Comparison of ENCODE assay signal across 13 mouse cellular contexts in the genomic region with DNA sequence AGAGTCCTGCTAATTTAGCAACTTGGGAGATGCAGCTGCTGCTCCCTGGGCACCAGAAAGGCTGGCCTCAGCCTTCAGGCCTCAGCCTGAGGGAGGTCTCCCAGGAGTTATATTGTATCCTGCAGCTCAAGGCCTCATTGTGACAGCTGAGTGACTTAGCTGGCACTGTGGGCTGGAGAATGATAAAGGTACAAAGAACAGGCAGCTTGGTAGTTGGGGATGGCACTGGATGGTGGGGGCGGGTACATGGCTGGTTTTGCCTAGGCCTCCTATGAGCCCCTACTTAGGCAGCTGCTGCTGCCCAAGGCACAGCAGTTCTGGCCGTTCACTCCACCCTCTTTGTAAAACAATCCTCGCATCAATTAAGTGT. TPM values are rescaled to one million over a fixed set of nuclear protein-coding genes. Genes with fewer than 3 reads are reported as not detected.
DNase-seq lines count a peak whose midpoint lies in the region; ATAC-seq and TF ChIP-seq lines count a peak whose summit lies in the region.
"Had no signal": no experiment of that assay in that cellular context is flagged by ENCODE, and none has a peak within 500 bp of the region (broad histone marks: within the 10 kb centered on the region; RNA-seq: fewer than 3 reads in every experiment).

No protein-coding gene starts in this region.

- no peak for TF ChIP-seq POLR2A in brain, embryonic 14.5 days (IDR thresholded peaks at IDR 0.05; ENCODE audit: borderline replicate concordance, extremely low read depth, insufficient read depth, insufficient read length, poor library complexity, severe bottlenecking)

- 56% methylated on average over 3 of the region's 3 CpGs for WGBS in hindbrain, embryonic 11.5 days
- WGBS in midbrain, embryonic 14.5 days = 36% methylated on average over 3 of the region's 3 CpGs
- 84% methylated on average over 3 of the region's 3 CpGs for WGBS in stomach, postnatal 0 days

- H3K4me2 ChIP-seq in hindbrain, embryonic 11.5 days (replicated peaks; ENCODE audit: low read depth, low read length) = no peak overlapping the region
- H3K4me2 ChIP-seq in midbrain, embryonic 14.5 days (ENCODE audit: low read length) = no peak overlapping the region
- H3K4me2 ChIP-seq in stomach, postnatal 0 days (replicated peaks; ENCODE audit: low read depth) = no peak overlapping the region
- H3K4me2 ChIP-seq: heart, embryonic 15.5 days; limb, embryonic 13.5 days had no signal

- no peak overlapping the region for H3K9ac ChIP-seq in ES-E14 (ENCODE audit: insufficient read depth, low read depth, low read length, poor library complexity, severe bottlenecking)
- H3K9ac ChIP-seq in hindbrain, embryonic 11.5 days (ENCODE audit: low read depth, low read length) = no peak overlapping the region
- H3K9ac ChIP-seq in midbrain, embryonic 14.5 days (replicated peaks; ENCODE audit: low read length) = no peak overlapping the region
- H3K9ac ChIP-seq in stomach, postnatal 0 days (ENCODE audit: low read length) = no peak overlapping the region
- H3K9ac ChIP-seq: heart, embryonic 15.5 days; limb, embryonic 13.5 days had no signal

- H3K36me3 ChIP-seq in ES-E14 (ENCODE audit: control insufficient read depth, insufficient read depth, low read length, poor library complexity, severe bottlenecking) = peaks cover 37% of the 10 kb centered on the region
- no peaks in the 10 kb centered on the region for H3K36me3 ChIP-seq in hindbrain, embryonic 11.5 days (ENCODE audit: control insufficient read depth, insufficient read depth, low read length)
- H3K36me3 ChIP-seq in midbrain, embryonic 14.5 days (ENCODE audit: control insufficient read depth, insufficient read depth, low read length) = no peaks in the 10 kb centered on the region
- H3K36me3 ChIP-seq in stomach, postnatal 0 days (ENCODE audit: control insufficient read depth, insufficient read depth, low read length) = no peaks in the 10 kb centered on the region
- H3K36me3 ChIP-seq: heart, embryonic 15.5 days; limb, embryonic 13.5 days had no signal

- peak overlapping the region; percentile 29; the same call in 1 of the 2 replicates for H3K27ac ChIP-seq in ES-E14 (ENCODE audit: insufficient read depth, low read depth, low read length, poor library complexity, severe bottlenecking)
- no peak overlapping the region for H3K27ac ChIP-seq in hindbrain, embryonic 11.5 days (ENCODE audit: low read depth, low read length)
- H3K27ac ChIP-seq in midbrain, embryonic 14.5 days (replicated peaks; ENCODE audit: low read depth, low read length) = peak overlapping the region; percentile 16; the same call in 1 of the 2 replicates
- no peak overlapping the region for H3K27ac ChIP-seq in stomach, postnatal 0 days (replicated peaks)
- H3K27ac ChIP-seq: heart, embryonic 15.5 days; limb, embryonic 13.5 days had no signal

- in situ Hi-C loops in ES-E14 (cut with MboI; ENCODE audit: low sequenced_read_pairs in 2 of 2, unreplicated experiment in 2 of 2) = no loop called here

- no peak for TF ChIP-seq CTCF in brain, embryonic 14.5 days (IDR thresholded peaks at IDR 0.05; ENCODE audit: borderline replicate concordance, extremely low read depth, insufficient read depth, insufficient read length)
- no peak for TF ChIP-seq CTCF in stomach, postnatal 0 days (IDR thresholded peaks at IDR 0.05; ENCODE audit: low read depth)

- TF ChIP-seq EP300 in stomach, postnatal 0 days (optimal IDR thresholded peaks at IDR 0.05) = no peak

- H3K27me3 ChIP-seq in hindbrain, embryonic 11.5 days (ENCODE audit: control insufficient read depth, insufficient read depth, low read length) = no peaks in the 10 kb centered on the region
- H3K27me3 ChIP-seq in midbrain, embryonic 14.5 days (ENCODE audit: control insufficient read depth, insufficient read depth, low read length) = no peaks in the 10 kb centered on the region
- H3K27me3 ChIP-seq in stomach, postnatal 0 days (ENCODE audit: control insufficient read depth, insufficient read depth, low read length) = no peaks in the 10 kb centered on the region
- H3K27me3 ChIP-seq: heart, embryonic 15.5 days; limb, embryonic 13.5 days had no signal

- no peak for DNase-seq in ES-E14 (ENCODE audit: low read depth, low spot score)
- DNase-seq in brain, embryonic 14.5 days (ENCODE audit: low read depth) = peak; percentile 93
- DNase-seq in hindbrain, embryonic 11.5 days (ENCODE audit: low spot score) = peak; percentile 7
- peak; percentile 36 for DNase-seq in midbrain, embryonic 14.5 days
- DNase-seq in stomach, postnatal 0 days (ENCODE audit: low spot score) = no peak
- no peak for DNase-seq in embryo, embryonic 10 days (ENCODE audit: low spot score)
- DNase-seq: cerebellum, adult 9-11 months; kidney, postnatal 14 days; lung, adult 18-20 months had no signal

- no peaks in the 10 kb centered on the region for H3K9me3 ChIP-seq in ES-E14 (ENCODE audit: control insufficient read depth, insufficient read depth, low read depth, low read length)
- no peaks in the 10 kb centered on the region for H3K9me3 ChIP-seq in hindbrain, embryonic 11.5 days (ENCODE audit: control insufficient read depth, low read length)
- no peaks in the 10 kb centered on the region for H3K9me3 ChIP-seq in midbrain, embryonic 14.5 days (ENCODE audit: control insufficient read depth, low read length)
- H3K9me3 ChIP-seq in stomach, postnatal 0 days (ENCODE audit: control insufficient read depth, low read length) = no peaks in the 10 kb centered on the region
- H3K9me3 ChIP-seq: heart, embryonic 15.5 days had no signal

- H3K4me3 ChIP-seq in ES-E14 (ENCODE audit: insufficient read depth in 1 of 2, low read depth in 1 of 2, low read length in 2 of 2, poor library complexity in 1 of 2, severe bottlenecking in 1 of 2) = no peak overlapping the region
- H3K4me3 ChIP-seq in hindbrain, embryonic 11.5 days (ENCODE audit: low read depth, low read length) = no peak overlapping the region
- no peak overlapping the region for H3K4me3 ChIP-seq in midbrain, embryonic 14.5 days (replicated peaks; ENCODE audit: low read depth, low read length)
- H3K4me3 ChIP-seq in stomach, postnatal 0 days (ENCODE audit: low read depth, low read length) = no peak overlapping the region
- H3K4me3 ChIP-seq: heart, embryonic 15.5 days; limb, embryonic 13.5 days; megakaryocyte, embryonic 14.5 days had no signal

- ATAC-seq in hindbrain, embryonic 11.5 days (ENCODE audit: low FRiP score) = no peak
- no peak for ATAC-seq in midbrain, embryonic 14.5 days (ENCODE audit: low FRiP score, low TSS enrichment)
- no peak for ATAC-seq in stomach, postnatal 0 days (ENCODE audit: low FRiP score, low TSS enrichment)
- no peak for ATAC-seq in megakaryocyte, adult 5-6 weeks (ENCODE audit: poor library complexity, severe bottlenecking)

- H3K4me1 ChIP-seq in ES-E14 (ENCODE audit: control insufficient read depth in 2 of 2, insufficient read depth in 2 of 2, low read length in 2 of 2, poor library complexity in 1 of 2) = peaks cover 0 to 17% of the 10 kb centered on the region in 2 experiments; a peak in 3 of 4 replicates
- H3K4me1 ChIP-seq in hindbrain, embryonic 11.5 days (replicated peaks; ENCODE audit: control insufficient read depth, insufficient read depth, low read length) = no peaks in the 10 kb centered on the region
- H3K4me1 ChIP-seq in midbrain, embryonic 14.5 days (ENCODE audit: control insufficient read depth, insufficient read depth, low read length) = no peaks in the 10 kb centered on the region
- no peaks in the 10 kb centered on the region for H3K4me1 ChIP-seq in stomach, postnatal 0 days (replicated peaks; ENCODE audit: control insufficient read depth, insufficient read depth)
- H3K4me1 ChIP-seq: heart, embryonic 15.5 days; limb, embryonic 13.5 days; megakaryocyte, embryonic 14.5 days had no signal

TF ChIP-seq in ES-E14, 5 proteins besides CTCF, POLR2A, EP300 and RAD21:
- no peak for TF ChIP-seq CHD2 (IDR thresholded peaks at IDR 0.05; ENCODE audit: low read depth, low read length)

RNA-seq across cellular contexts. Expression of gene Kat6b, which starts 7.9 kb away (rescaled TPM):
- total RNA-seq in ES-E14 (2012; rRNA removed) = 172 and 204 TPM in 2 replicates
- polyA plus RNA-seq in brain, embryonic 14.5 days (2012; rRNA removed) = 25.5 and 42.7 TPM in 2 replicates
- 16.5 and 24.0 TPM in 2 replicates for polyA plus RNA-seq in hindbrain, embryonic 11.5 days (2014; fragmentation: Nextera tagmentation; extraction: Ambion mirVana)
- 29.4 and 30.7 TPM in 2 replicates for polyA plus RNA-seq in midbrain, embryonic 14.5 days (2014; fragmentation: Nextera tagmentation; extraction: Ambion mirVana)
- 4.0 and 5.1 TPM in 2 replicates for polyA plus RNA-seq in stomach, postnatal 0 days (2015; fragmentation: Nextera tagmentation; extraction: Ambion mirVana)
- 12.9 and 13.0 TPM in 2 replicates for total RNA-seq in megakaryocyte, adult 5-6 weeks (2015)
- 6.1 and 6.5 TPM in 2 replicates for total RNA-seq in megakaryocyte, adult 5-6 weeks (2017)

Comparison
In these comparisons a context has a peak if more than half of its experiments do, and no peak if none do; other contexts are left out.
1. DNase-seq: peak in brain, embryonic 14.5 days (single experiment), hindbrain, embryonic 11.5 days (single experiment) and midbrain, embryonic 14.5 days (single experiment); none in ES-E14 (single experiment), stomach, postnatal 0 days (single experiment) and embryo, embryonic 10 days (single experiment).
2. H3K27ac ChIP-seq: peak in ES-E14 (single experiment) and midbrain, embryonic 14.5 days (single experiment); none in hindbrain, embryonic 11.5 days (single experiment) and stomach, postnatal 0 days (single experiment).